Mouse (Mus musculus) olfactory bulb, adult 2 months (tissue): ENCODE data around the gene Med6. TPM values are rescaled to one million over a fixed set of nuclear protein-coding genes. Genes with fewer than 3 reads are reported as not detected.

Source experiments
- H3K27ac ChIP-seq: fragments of 200-500 bp; 2 replicates; pipeline ENCODE4 v1.5.1; 2012; ENCODE audit warnings: low read depth, low read length; ENCODE audit not compliant: insufficient read depth
- H3K4me1 ChIP-seq: fragments of 200-500 bp; 2 replicates; pipeline ENCODE4 v1.6.1; 2012; ENCODE audit warnings: low read length; ENCODE audit not compliant: control insufficient read depth, insufficient read depth
- H3K4me3 ChIP-seq: fragments of 200-500 bp; 2 replicates; pipeline ENCODE4 v1.5.1; 2012; ENCODE audit warnings: mild to moderate bottlenecking, low read depth, low read length, moderate library complexity; ENCODE audit not compliant: insufficient read depth
- CTCF ChIP-seq: fragments of 200-500 bp; IDR thresholded peaks from 2 replicates; pipeline ENCODE4 v1.5.1; 2012; ENCODE audit warnings: low read depth, mild to moderate bottlenecking, low read length, moderate library complexity; ENCODE audit not compliant: insufficient read depth
- POLR2A ChIP-seq: fragments of 200-500 bp; IDR thresholded peaks from 2 replicates; pipeline ENCODE4 v1.6.1; 2012; ENCODE audit warnings: mild to moderate bottlenecking, low read depth, low read length, moderate library complexity; ENCODE audit not compliant: insufficient read depth
- whole genome bisulfite sequencing: fragments of 180-500 bp; shearing (Covaris S2); methylation state at CpG from one replicate; pipeline ENCODE4 v1.1.7; 2018; 5-methylcytosine and 5-hydroxymethylcytosine counted together
- polyA plus RNA-seq: library from polyadenylated mRNA; stranded (reverse); fragments of >200 nt; gene quantifications from 2 replicates; pipeline ENCODE4 v1.2.4, GENCODE M21; 2012; ENCODE audit warnings: low replicate concordance; ENCODE audit not compliant: missing spikeins, insufficient read depth, insufficient read length

Gene Med6
- polyA plus RNA-seq, 1 experiment, result not detected

DNA sequence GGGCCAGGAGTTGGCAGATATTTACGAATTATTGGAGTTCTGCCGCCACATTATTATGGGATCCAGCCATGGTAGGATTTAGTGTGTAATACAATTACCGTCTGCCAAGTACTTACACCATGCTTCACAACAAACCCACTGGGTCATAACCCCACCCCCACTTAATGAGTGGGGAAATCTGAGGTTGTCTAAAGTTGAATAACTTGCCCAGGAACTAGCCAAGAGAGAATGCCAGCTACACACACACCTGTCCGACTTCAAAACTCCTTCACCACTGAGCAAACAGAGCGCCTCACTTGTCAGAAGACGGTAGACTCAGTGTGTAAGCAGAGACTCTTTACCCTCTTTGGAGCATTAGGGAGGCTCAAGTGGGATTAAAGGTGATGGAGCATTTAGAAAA, 32.6 kb upstream of the Med6 start:
- no peak for TF ChIP-seq CTCF
- no peak for TF ChIP-seq POLR2A
- Histone ChIP-seq H3K4me1 (peaks cover 3% of the 10 kb centered on the region; the same call in 1 of the 2 replicates), H3K27ac (no peak overlapping the region), H3K4me3 (no peak overlapping the region)
- 84% methylated on average over 6 of the region's 6 CpGs for WGBS

DNA sequence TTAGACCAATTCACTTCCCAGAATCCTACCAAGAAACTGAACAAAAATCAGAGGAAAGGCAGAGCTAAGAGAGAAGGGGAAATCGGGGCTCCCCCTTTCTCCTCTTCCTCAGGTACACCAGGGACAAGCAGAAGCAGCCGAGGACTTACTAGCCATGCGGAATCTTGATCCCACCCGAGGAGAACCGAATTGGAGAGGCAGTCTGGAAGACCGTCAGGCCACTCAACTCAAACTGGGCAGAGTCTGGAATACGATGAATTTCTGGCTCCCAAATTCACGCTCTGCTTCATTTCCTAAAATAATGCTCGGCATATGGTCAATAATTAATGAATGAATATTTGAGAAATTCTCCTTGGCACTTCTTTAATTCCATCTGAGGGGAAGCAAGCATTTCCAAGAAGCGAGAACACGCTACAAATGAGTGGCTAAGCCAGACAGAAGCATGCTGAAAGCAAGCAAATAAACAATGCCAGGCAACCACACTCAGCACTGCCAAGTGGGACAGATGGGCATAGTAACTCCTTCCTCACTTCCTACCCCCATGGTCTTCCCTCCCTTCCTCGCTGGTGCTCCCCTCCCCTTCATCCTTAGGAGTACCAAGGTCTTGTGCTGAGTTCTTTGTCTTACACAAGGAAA, 31.5 kb upstream of the Med6 start:
- Histone ChIP-seq H3K4me3 (no peak overlapping the region), H3K27ac (no peak overlapping the region), H3K4me1 (peaks cover 3% of the 10 kb centered on the region; the same call in 1 of the 2 replicates)
- TF ChIP-seq POLR2A (no peak), CTCF (no peak)
- WGBS, result 62% methylated on average over 12 of the region's 12 CpGs

DNA sequence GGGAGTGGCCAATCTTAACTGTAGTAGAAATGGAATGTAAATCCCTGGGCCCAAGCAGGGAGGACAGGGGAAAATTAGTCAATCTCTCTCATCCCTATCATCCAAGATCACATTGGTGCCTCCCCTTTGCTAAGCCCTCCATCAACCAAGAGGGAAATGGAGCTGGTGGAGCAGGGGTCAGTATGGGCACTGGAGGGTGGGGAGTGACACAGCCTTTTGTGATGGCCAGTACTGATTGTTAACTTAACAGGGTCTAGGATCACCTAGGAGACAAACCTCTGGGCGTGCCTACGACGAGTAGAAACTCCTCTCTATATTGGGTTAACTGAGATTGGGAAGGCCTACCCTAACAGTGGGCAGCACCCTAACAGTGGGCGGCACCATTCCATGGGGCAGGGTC, 28.6 kb upstream of the Med6 start:
- H3K27ac ChIP-seq, result no peak overlapping the region
- H3K4me1 ChIP-seq, result no peaks in the 10 kb centered on the region
- no peak overlapping the region for H3K4me3 ChIP-seq
- 82% methylated on average over 4 of the region's 4 CpGs for WGBS
- TF ChIP-seq CTCF (no peak), POLR2A (no peak)

DNA sequence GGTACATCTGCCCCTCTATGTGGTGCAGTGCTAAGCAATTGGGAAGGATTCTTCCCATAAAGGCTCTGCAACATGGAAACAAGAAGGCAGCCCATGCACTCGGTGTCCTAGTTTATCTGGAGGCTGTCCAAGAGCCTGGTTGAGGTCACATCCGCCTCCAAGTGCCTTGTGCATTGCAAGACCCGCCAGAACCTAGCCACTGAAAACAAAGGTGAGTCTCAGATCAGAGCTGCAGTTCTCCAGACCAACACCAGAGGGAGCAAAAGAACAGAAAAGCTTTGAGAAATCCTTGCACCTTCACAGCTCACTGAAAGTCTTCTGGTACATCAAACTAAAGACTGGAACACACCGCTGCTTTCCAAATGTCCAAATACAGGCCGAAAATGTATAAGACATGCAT, 24.5 kb upstream of the Med6 start:
- no peak for TF ChIP-seq POLR2A
- 0 out of 2 replicates have a peak, but pooled peaks have one; percentile 13 for TF ChIP-seq CTCF
- peaks cover 3% of the 10 kb centered on the region for H3K4me1 ChIP-seq
- H3K27ac ChIP-seq, result no peak overlapping the region
- no peak overlapping the region for H3K4me3 ChIP-seq
- WGBS, result 8% methylated on average over 5 of the region's 5 CpGs

DNA sequence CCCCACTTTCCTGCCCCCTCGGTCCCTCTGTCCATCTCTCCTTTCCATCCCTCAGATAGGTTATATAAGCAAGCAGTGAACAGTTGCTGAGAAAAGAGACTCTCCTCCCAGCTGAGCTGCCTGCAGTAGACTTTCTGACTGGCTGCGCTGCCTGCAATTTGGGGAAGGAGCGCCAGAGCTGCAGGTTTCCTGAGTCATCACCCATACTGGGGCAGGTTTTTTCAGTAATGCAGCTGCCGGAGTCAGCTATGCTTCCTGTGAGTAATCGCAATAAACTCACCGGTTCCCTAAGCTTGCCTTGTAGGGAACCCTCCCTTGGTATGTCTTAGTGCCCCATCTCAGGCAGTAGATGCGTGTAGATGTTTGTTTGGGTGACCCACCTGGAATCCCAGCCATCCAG, 22.2 kb upstream of the Med6 start:
- H3K4me3 ChIP-seq, result no peak overlapping the region
- 37% methylated on average over 7 of the region's 7 CpGs for WGBS
- peak overlapping the region; percentile 45; the same call in 1 of the 2 replicates for H3K27ac ChIP-seq
- peaks cover 3% of the 10 kb centered on the region for H3K4me1 ChIP-seq
- TF ChIP-seq POLR2A (no peak), CTCF (no peak)

DNA sequence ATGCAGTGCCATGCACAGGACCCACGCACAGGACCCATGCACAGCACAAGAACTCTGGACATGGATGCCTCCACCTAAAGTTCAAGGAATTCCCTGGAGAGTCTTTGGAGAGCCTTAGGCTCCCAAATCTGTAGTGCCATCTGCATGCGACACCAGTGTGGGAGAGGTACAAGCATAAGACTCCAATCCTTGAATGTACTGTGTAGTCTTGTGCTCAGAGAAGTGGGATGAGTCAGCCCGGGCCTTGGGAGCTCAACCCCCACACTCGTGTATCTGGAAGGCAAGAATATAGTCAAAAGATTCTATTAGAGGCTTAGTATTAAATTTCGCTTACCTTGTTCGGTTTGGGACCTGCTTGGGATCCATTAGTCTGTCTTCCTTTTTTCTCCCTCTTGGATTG, 21.0 kb upstream of the Med6 start:
- 59% methylated on average over 6 of the region's 6 CpGs for WGBS
- peaks cover 3% of the 10 kb centered on the region for H3K4me1 ChIP-seq
- H3K27ac ChIP-seq, result 0 out of 2 replicates have a peak overlapping the region, but pooled peaks have one; percentile 8
- H3K4me3 ChIP-seq, result no peak overlapping the region
- TF ChIP-seq POLR2A, result no peak
- no peak for TF ChIP-seq CTCF

DNA sequence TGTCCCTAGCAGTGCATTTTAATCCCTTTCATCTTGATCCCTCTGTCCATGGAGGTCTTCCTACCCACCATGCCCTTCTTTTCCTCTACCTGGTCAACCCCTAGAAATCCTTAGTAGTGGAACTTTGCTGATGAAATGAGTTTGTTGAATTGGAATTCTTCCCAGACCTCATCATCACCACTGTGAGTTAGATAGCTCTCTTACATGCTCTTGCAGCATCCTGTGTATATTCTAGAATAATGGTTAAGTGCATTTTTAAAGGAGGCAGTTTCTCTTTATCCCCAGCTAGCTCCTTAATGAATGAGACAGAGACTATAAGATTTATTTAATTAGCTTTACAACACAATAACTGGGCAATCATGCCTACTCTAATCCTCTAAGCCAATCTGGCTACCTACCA, 14.6 kb upstream of the Med6 start:
- Histone ChIP-seq H3K4me1 (no peaks in the 10 kb centered on the region), H3K27ac (no peak overlapping the region), H3K4me3 (no peak overlapping the region)
- TF ChIP-seq CTCF (no peak), POLR2A (no peak)

DNA sequence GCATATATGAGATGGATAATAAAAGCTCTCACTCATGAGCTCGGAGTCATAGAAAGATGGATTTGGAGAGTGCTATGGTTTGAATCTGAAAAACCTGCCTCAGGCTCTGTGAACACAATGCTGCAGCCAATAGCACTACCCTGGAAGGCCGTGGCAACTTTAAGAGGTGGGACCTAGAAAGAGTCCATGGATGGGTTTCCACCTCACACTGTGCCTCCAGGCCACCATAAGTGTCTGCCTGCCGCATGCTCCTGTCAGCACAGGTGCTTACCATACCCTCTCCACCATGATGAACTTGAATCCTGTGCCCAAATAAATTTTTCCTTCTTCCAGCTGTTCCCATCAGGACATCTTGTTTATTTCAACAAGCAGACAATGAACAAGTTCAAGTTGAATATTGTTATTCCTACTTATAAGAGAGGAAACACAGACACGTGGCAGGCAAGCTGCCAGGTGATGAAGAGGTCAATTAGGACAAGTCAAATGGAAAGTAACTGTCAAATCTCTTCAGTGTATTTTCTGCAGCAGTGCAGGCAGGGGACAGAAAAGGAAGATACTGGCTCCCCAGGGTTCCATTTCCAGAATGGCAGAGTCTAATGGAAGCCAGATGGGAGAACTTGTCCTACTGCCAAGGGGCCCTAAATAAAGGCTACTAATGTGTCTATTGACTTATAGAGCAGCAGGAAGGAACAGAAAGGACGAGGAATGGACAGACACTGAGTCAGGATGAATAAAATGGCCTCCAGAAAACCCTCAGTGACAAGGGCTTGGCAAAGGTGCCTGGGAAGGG, 10.4 kb upstream of the Med6 start:
- Histone ChIP-seq H3K4me1 (no peaks in the 10 kb centered on the region), H3K27ac (no peak overlapping the region), H3K4me3 (no peak overlapping the region)
- no peak for TF ChIP-seq CTCF
- no peak for TF ChIP-seq POLR2A
- 51% methylated on average over 5 of the region's 5 CpGs for WGBS

DNA sequence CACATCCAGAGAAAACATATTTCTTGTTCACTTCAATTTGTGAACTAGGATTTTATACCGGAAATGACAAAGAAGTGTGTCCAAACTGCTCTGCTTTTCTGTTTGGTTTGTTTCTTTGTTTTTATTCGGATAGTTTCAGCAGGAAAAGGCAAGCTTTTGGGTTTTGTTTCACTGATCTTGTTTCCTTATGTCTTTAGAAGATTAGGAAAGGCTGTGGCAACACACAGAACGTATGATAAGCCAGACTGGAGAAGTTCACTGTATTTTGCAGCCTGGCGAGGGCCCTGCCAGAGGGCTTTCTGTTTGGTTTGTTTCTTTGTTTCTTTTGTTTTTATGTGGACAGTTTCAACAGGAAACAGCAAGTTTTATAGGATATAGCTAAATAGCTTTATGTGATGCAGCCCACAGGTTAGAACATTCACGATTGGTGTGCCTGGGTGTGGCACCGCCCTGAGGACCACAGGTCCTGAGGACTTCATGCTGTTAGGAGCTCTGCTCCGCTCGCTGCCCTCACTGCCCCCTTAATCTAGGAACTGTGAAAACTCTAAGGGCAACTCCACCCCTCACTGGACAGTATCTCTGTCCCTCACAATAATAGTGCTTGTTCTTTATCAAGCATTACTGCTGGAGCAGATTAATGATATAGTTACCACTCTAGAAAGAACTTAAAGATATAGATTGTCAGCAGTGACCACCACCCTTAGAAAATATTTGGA, 1.9 kb upstream of the Med6 start:
- H3K27ac ChIP-seq, result no peak overlapping the region
- H3K4me1 ChIP-seq, result no peaks in the 10 kb centered on the region
- 76% methylated on average over 8 of the region's 8 CpGs for WGBS
- TF ChIP-seq POLR2A (no peak), CTCF (no peak)
- no peak overlapping the region for H3K4me3 ChIP-seq
